Mouse (Mus musculus): Measurements from ENCODE around the gene Ccdc191. TPM values are rescaled to one million over a fixed set of nuclear protein-coding genes. Genes with fewer than 3 reads are reported as not detected.

Ccdc191 gene
- 13.2 and 15.6 TPM in 2 replicates for polyA plus RNA-seq (2014; fragmentation: Nextera tagmentation; extraction: Ambion mirVana)

DNA sequence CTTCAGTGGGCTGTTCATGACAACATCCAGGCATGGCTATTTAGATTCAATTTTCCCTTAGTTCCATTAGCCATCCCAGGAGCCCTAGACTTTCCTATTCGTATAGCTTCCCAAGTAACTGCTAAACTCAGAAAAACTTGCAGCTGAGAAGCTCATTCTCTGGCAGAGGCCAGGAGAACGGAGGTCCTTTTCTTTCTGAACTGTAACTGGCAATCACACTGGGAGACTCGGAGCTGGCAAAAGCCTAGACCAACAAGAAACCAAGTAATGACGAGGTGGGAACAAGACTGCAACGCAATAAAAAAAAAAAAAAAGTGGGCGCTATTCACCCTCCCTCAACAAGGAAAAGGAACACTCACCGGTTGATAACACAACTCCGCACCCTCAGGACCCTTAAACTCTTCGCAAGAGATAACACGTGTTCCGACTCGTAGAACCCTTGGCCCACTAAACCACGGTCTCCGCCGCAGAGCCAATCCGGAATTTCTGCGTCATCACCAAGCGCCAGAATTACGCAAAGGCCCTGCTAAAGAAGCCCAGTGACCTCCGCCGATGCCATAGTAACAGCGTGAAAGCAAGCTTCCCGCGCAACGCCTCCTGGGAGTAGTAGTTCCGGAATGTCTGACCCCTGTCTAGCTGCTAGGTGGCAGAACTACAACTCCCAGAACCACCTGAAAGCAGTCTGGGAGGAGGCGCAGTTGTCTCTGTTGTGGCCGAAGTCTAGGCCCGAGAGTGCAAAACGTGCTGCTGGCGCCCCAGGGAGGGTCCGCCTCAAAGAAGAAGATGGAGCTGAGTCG is at the start of gene Ccdc191:
Gene Ccdc191 (plus strand): TSS at position 593 of the 797 bp plus-strand sequence.
- peak within 1 kb of the TSS; percentile 76 for H3K9ac ChIP-seq (replicated peaks; ENCODE audit: low read length)
- WGBS = under 1% methylated on average over 32 of the region's 33 CpGs
- H3K36me3 ChIP-seq (replicated peaks; ENCODE audit: control insufficient read depth, insufficient read depth, low read depth, low read length) = no peaks in the 10 kb centered on the region
- H3K4me2 ChIP-seq (ENCODE audit: low read depth, low read length) = peak within 1 kb of the TSS; percentile 64
- ATAC-seq (replicated peaks; ENCODE audit: insufficient number of reproducible peaks, low FRiP score, low TSS enrichment, low read depth) (peak; percentile 100), DNase-seq (ENCODE audit: low spot score) (peak; percentile 100)
- H3K27ac ChIP-seq (replicated peaks; ENCODE audit: low read depth, low read length) = peak within 1 kb of the TSS; percentile 31; the same call in 1 of the 2 replicates
- no peaks in the 10 kb centered on the region for H3K27me3 ChIP-seq (ENCODE audit: control insufficient read depth, insufficient read depth, low read length)
- H3K9me3 ChIP-seq (replicated peaks; ENCODE audit: control insufficient read depth, low read length) = no peaks in the 10 kb centered on the region
- no peaks in the 10 kb centered on the region for H3K4me1 ChIP-seq (ENCODE audit: control insufficient read depth, insufficient read depth, low read length)
- peak within 1 kb of the TSS; percentile 55 for H3K4me3 ChIP-seq (ENCODE audit: low read depth, low read length)

DNA sequence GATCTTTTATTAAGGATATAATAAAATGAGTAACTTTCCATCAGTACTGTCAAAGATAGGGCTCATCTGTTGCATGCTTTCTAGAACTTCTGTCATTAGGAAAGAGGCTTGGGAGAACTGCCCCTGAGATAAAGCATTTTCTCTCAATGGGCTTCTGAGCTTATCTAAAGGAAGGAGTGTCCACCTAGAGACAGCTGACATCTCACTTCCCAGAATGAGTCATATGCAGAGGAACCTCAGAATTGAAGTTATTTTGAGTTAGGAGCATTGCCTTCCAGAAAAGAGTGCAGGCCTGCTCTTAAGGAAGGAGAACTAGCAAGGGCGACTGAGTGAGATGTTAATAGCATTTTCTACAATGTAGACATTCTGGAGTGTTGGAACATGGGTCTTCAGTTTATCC is 48.4 kb upstream of the Ccdc191 start:
- WGBS = 89% methylated on average over 1 of the region's 1 CpGs
- no peak overlapping the region for H3K9ac ChIP-seq (replicated peaks; ENCODE audit: low read length)
- ATAC-seq (replicated peaks; ENCODE audit: insufficient number of reproducible peaks, low FRiP score, low TSS enrichment, low read depth) = no peak

DNA sequence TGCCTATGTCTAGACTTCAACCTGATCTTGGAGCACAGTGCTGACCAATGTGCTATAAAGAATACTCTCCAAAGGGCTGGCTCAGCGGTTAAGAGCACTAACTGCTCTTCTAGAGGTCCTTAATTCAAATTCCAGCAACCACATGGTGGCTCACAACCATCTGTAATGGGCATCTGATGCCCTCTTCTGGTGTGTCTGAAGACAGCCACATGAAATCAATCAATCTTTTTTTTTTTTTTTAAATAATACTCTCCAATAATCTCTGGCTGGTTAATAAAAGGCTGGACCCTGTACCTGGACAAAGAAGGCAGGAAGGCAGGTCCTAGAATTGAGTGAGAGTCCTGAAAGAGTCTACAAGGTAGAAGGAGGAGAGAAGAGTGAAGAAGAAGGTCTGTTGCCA is 39.8 kb upstream of the Ccdc191 start:
- DNase-seq (ENCODE audit: low spot score) (no peak), ATAC-seq (replicated peaks; ENCODE audit: insufficient number of reproducible peaks, low FRiP score, low TSS enrichment, low read depth) (no peak)
- H3K27me3 ChIP-seq (ENCODE audit: control insufficient read depth, insufficient read depth, low read length) = no peaks in the 10 kb centered on the region
- no peaks in the 10 kb centered on the region for H3K36me3 ChIP-seq (replicated peaks; ENCODE audit: control insufficient read depth, insufficient read depth, low read depth, low read length)
- 73% methylated on average over 1 of the region's 1 CpGs for WGBS
- H3K27ac ChIP-seq (replicated peaks; ENCODE audit: low read depth, low read length) = no peak overlapping the region
- no peaks in the 10 kb centered on the region for H3K4me1 ChIP-seq (ENCODE audit: control insufficient read depth, insufficient read depth, low read length)
- H3K9ac ChIP-seq (replicated peaks; ENCODE audit: low read length) = no peak overlapping the region
- H3K9me3 ChIP-seq (replicated peaks; ENCODE audit: control insufficient read depth, low read length) = no peaks in the 10 kb centered on the region
- no peak overlapping the region for H3K4me2 ChIP-seq (ENCODE audit: low read depth, low read length)
- no peak overlapping the region for H3K4me3 ChIP-seq (ENCODE audit: low read depth, low read length)

More for the DNA sequence above, 48.4 kb upstream of the Ccdc191 start:
- Histone ChIP-seq H3K4me1 (ENCODE audit: control insufficient read depth, insufficient read depth, low read length) (no peaks in the 10 kb centered on the region), H3K27me3 (ENCODE audit: control insufficient read depth, insufficient read depth, low read length) (no peaks in the 10 kb centered on the region), H3K4me3 (ENCODE audit: low read depth, low read length) (no peak overlapping the region), H3K4me2 (ENCODE audit: low read depth, low read length) (no peak overlapping the region), H3K36me3 (replicated peaks; ENCODE audit: control insufficient read depth, insufficient read depth, low read depth, low read length) (no peaks in the 10 kb centered on the region), H3K27ac (replicated peaks; ENCODE audit: low read depth, low read length) (no peak overlapping the region), H3K9me3 (replicated peaks; ENCODE audit: control insufficient read depth, low read length) (no peaks in the 10 kb centered on the region)
- no peak for DNase-seq (ENCODE audit: low spot score)

DNA sequence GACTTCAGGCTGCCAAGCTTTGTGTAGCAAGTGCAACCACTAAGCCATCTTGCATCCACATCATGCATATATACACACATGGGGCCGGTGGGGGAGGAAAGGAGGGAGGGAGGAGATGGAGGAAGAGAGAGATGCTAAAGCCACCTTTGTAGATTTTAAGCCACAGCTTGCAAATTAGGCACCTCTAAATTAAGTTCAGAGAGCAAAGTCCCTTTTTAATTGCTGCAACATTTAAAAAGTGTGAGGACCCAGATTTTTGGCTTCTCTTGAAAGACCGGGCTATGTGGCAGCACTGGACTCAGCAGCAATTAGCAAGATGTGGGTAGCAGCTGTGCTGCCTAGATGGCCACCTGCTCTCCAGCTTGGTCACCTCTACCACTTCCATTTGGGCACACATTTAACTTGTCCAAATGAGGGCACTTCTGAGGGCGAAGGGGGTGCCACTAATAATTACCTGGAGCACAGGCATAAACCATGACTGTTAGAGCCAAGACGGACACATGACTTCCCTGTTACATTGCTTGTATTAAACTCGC is 30.6 kb upstream of the Ccdc191 start:
- no peaks in the 10 kb centered on the region; the same call in 1 of the 2 replicates for H3K36me3 ChIP-seq (replicated peaks; ENCODE audit: control insufficient read depth, insufficient read depth, low read depth, low read length)
- H3K4me1 ChIP-seq (ENCODE audit: control insufficient read depth, insufficient read depth, low read length) = no peaks in the 10 kb centered on the region
- H3K4me2 ChIP-seq (ENCODE audit: low read depth, low read length) = no peak overlapping the region
- DNase-seq (ENCODE audit: low spot score) = no peak
- H3K9ac ChIP-seq (replicated peaks; ENCODE audit: low read length) = no peak overlapping the region
- WGBS = 82% methylated on average over 5 of the region's 5 CpGs
- no peaks in the 10 kb centered on the region for H3K27me3 ChIP-seq (ENCODE audit: control insufficient read depth, insufficient read depth, low read length)
- no peak overlapping the region for H3K27ac ChIP-seq (replicated peaks; ENCODE audit: low read depth, low read length)
- ATAC-seq (replicated peaks; ENCODE audit: insufficient number of reproducible peaks, low FRiP score, low TSS enrichment, low read depth) = no peak
- no peaks in the 10 kb centered on the region for H3K9me3 ChIP-seq (replicated peaks; ENCODE audit: control insufficient read depth, low read length)
- H3K4me3 ChIP-seq (ENCODE audit: low read depth, low read length) = no peak overlapping the region

- H3K4me2 ChIP-seq (ENCODE audit: low read depth, low read length) = no peak overlapping the region
- ATAC-seq (replicated peaks; ENCODE audit: insufficient number of reproducible peaks, low FRiP score, low TSS enrichment, low read depth) (no peak), DNase-seq (ENCODE audit: low spot score) (no peak)
- H3K27ac ChIP-seq (replicated peaks; ENCODE audit: low read depth, low read length) = no peak overlapping the region
- no peaks in the 10 kb centered on the region; the same call in 1 of the 2 replicates for H3K36me3 ChIP-seq (replicated peaks; ENCODE audit: control insufficient read depth, insufficient read depth, low read depth, low read length)
- H3K9me3 ChIP-seq (replicated peaks; ENCODE audit: control insufficient read depth, low read length) = no peaks in the 10 kb centered on the region
- 78% methylated on average over 6 of the region's 6 CpGs for WGBS
- no peak overlapping the region for H3K4me3 ChIP-seq (ENCODE audit: low read depth, low read length)
- H3K9ac ChIP-seq (replicated peaks; ENCODE audit: low read length) = no peak overlapping the region
- H3K4me1 ChIP-seq (ENCODE audit: control insufficient read depth, insufficient read depth, low read length) = no peaks in the 10 kb centered on the region
- no peaks in the 10 kb centered on the region for H3K27me3 ChIP-seq (ENCODE audit: control insufficient read depth, insufficient read depth, low read length)
Observed at GRCm38 (mm10) chr16:43860624-43861023, 29.0 kb upstream of the Ccdc191 start.

GRCm38 (mm10) chr16:43869805-43870204 is 19.8 kb upstream of the Ccdc191 start:
- H3K36me3 ChIP-seq (replicated peaks; ENCODE audit: control insufficient read depth, insufficient read depth, low read depth, low read length) = no peaks in the 10 kb centered on the region; the same call in none of the 2 replicates
- no peaks in the 10 kb centered on the region for H3K4me1 ChIP-seq (ENCODE audit: control insufficient read depth, insufficient read depth, low read length)
- DNase-seq (ENCODE audit: low spot score) = no peak
- no peak overlapping the region for H3K27ac ChIP-seq (replicated peaks; ENCODE audit: low read depth, low read length)
- no peak for ATAC-seq (replicated peaks; ENCODE audit: insufficient number of reproducible peaks, low FRiP score, low TSS enrichment, low read depth)
- H3K9me3 ChIP-seq (replicated peaks; ENCODE audit: control insufficient read depth, low read length) = no peaks in the 10 kb centered on the region
- no peak overlapping the region for H3K9ac ChIP-seq (replicated peaks; ENCODE audit: low read length)
- no peak overlapping the region for H3K4me3 ChIP-seq (ENCODE audit: low read depth, low read length)
- H3K4me2 ChIP-seq (ENCODE audit: low read depth, low read length) = no peak overlapping the region
- no peaks in the 10 kb centered on the region for H3K27me3 ChIP-seq (ENCODE audit: control insufficient read depth, insufficient read depth, low read length)

DNA sequence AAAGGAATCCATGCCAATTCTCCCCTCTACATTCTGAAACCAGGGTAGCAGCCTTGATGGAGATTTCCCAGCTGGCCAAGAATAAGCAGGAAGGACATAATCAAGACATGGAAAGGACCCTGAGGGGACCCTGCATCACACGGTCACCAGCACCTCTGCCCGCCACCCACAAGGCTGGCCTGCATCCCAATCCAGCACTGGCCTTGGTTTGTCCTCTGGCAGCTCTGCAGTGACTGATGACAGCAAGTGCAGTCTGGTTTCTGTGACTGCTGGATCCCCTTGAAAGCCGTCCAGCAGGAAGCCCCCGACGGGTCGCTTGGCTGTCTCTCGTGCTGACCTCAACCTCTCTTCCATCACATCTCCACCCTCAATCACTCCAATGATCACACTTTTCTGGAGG is 18.2 kb upstream of the Ccdc191 start:
- Histone ChIP-seq H3K4me3 (ENCODE audit: low read depth, low read length) (no peak overlapping the region), H3K9ac (replicated peaks; ENCODE audit: low read length) (no peak overlapping the region), H3K27me3 (ENCODE audit: control insufficient read depth, insufficient read depth, low read length) (no peaks in the 10 kb centered on the region), H3K9me3 (replicated peaks; ENCODE audit: control insufficient read depth, low read length) (no peaks in the 10 kb centered on the region), H3K4me1 (ENCODE audit: control insufficient read depth, insufficient read depth, low read length) (no peaks in the 10 kb centered on the region), H3K36me3 (replicated peaks; ENCODE audit: control insufficient read depth, insufficient read depth, low read depth, low read length) (peaks cover 2% of the 10 kb centered on the region), H3K4me2 (ENCODE audit: low read depth, low read length) (no peak overlapping the region), H3K27ac (replicated peaks; ENCODE audit: low read depth, low read length) (no peak overlapping the region)
- DNase-seq (ENCODE audit: low spot score) (no peak), ATAC-seq (replicated peaks; ENCODE audit: insufficient number of reproducible peaks, low FRiP score, low TSS enrichment, low read depth) (no peak)
- 90% methylated on average over 7 of the region's 7 CpGs for WGBS

- WGBS = 90% methylated on average over 6 of the region's 6 CpGs
- no peak for ATAC-seq (replicated peaks; ENCODE audit: insufficient number of reproducible peaks, low FRiP score, low TSS enrichment, low read depth)
Observed at GRCm38 (mm10) chr16:43879769-43880168, 9.8 kb upstream of the Ccdc191 start.

More at GRCm38 (mm10) chr16:43879769-43880168, 9.8 kb upstream of the Ccdc191 start:
- Histone ChIP-seq H3K4me2 (ENCODE audit: low read depth, low read length) (no peak overlapping the region), H3K9me3 (replicated peaks; ENCODE audit: control insufficient read depth, low read length) (no peaks in the 10 kb centered on the region), H3K36me3 (replicated peaks; ENCODE audit: control insufficient read depth, insufficient read depth, low read depth, low read length) (peaks cover 4% of the 10 kb centered on the region), H3K4me3 (ENCODE audit: low read depth, low read length) (no peak overlapping the region), H3K4me1 (ENCODE audit: control insufficient read depth, insufficient read depth, low read length) (no peaks in the 10 kb centered on the region), H3K9ac (replicated peaks; ENCODE audit: low read length) (no peak overlapping the region), H3K27me3 (ENCODE audit: control insufficient read depth, insufficient read depth, low read length) (no peaks in the 10 kb centered on the region), H3K27ac (replicated peaks; ENCODE audit: low read depth, low read length) (no peak overlapping the region)
- no peak for DNase-seq (ENCODE audit: low spot score)

Measured in embryonic facial prominence, embryonic 11.5 days (tissue).